Mouse (Mus musculus): ENCODE data around the gene Rbm15b. TPM values are rescaled to one million over a fixed set of nuclear protein-coding genes. Genes with fewer than 3 reads are reported as not detected.

Gene Rbm15b
- polyA plus RNA-seq, 1 experiment from 2014 or later = 16.6 TPM

DNA sequence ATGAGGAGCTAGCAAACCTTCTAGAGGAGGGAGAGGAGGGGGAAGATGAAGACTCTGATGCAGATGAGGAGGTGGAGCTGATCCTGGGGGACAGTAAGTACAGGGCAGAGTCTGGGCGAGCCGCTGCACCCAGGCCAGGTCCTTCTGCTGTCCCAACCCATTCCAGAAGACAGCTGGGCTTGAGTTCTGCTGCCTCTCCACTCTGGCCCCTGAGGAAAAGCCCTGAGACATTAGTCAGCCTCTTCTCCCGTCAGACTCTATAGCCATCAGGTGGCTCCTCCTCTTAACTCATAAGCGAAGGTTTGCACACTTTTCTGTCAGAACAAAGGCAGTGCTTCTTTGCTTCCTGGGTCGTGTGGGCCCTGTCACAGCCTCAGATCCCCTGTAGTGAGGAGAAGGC lies 13.0 kb downstream of the Rbm15b start:
- no peaks in the 10 kb centered on the region for H3K9me3 ChIP-seq (ENCODE audit: control insufficient read depth, low read length)
- H3K4me3 ChIP-seq (replicated peaks; ENCODE audit: low read length) = no peak overlapping the region
- ATAC-seq = no peak
- H3K27me3 ChIP-seq (replicated peaks; ENCODE audit: control insufficient read depth, insufficient read depth, low read length) = no peaks in the 10 kb centered on the region
- no peak overlapping the region for H3K27ac ChIP-seq (ENCODE audit: low read length)
- peaks cover 22% of the 10 kb centered on the region for H3K36me3 ChIP-seq (ENCODE audit: control insufficient read depth, insufficient read depth)
- no peak overlapping the region for H3K4me2 ChIP-seq (ENCODE audit: low read length)
- H3K9ac ChIP-seq (replicated peaks; ENCODE audit: low read depth, low read length) = no peak overlapping the region
- 84% methylated on average over 5 of the region's 5 CpGs for WGBS
- no peaks in the 10 kb centered on the region for H3K4me1 ChIP-seq (replicated peaks; ENCODE audit: control insufficient read depth, insufficient read depth, low read length)

DNA sequence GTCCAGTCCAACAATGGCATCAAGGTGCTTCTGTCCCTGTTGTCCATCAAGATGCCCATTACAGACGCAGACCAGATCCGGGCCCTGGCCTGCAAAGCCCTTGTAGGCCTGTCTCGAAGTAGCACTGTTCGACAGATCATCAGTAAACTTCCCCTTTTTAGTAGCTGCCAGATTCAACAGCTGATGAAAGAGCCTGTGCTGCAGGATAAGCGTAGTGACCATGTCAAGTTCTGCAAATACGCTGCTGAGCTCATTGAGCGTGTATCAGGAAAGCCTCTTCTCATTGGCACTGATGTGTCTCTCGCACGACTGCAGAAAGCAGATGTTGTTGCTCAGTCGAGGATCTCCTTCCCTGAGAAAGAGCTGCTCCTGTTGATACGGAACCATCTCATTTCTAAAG lies 29.2 kb downstream of the Rbm15b start:
- H3K27ac ChIP-seq (ENCODE audit: low read length) = no peak overlapping the region
- no peak overlapping the region for H3K4me2 ChIP-seq (ENCODE audit: low read length)
- 95% methylated on average over 11 of the region's 11 CpGs for WGBS
- no peak for ATAC-seq
- no peak overlapping the region for H3K4me3 ChIP-seq (replicated peaks; ENCODE audit: low read length)
- H3K9ac ChIP-seq (replicated peaks; ENCODE audit: low read depth, low read length) = no peak overlapping the region
- no peaks in the 10 kb centered on the region for H3K4me1 ChIP-seq (replicated peaks; ENCODE audit: control insufficient read depth, insufficient read depth, low read length)
- peaks cover 38% of the 10 kb centered on the region for H3K36me3 ChIP-seq (ENCODE audit: control insufficient read depth, insufficient read depth)
- no peaks in the 10 kb centered on the region for H3K9me3 ChIP-seq (ENCODE audit: control insufficient read depth, low read length)
- no peaks in the 10 kb centered on the region for H3K27me3 ChIP-seq (replicated peaks; ENCODE audit: control insufficient read depth, insufficient read depth, low read length)

GRCm38 (mm10) chr9:106856664-106857063 lies 30.6 kb downstream of the Rbm15b start:
- Histone ChIP-seq H3K36me3 (ENCODE audit: control insufficient read depth, insufficient read depth) (peaks cover 35% of the 10 kb centered on the region), H3K27ac (ENCODE audit: low read length) (no peak overlapping the region), H3K4me2 (ENCODE audit: low read length) (no peak overlapping the region), H3K4me3 (replicated peaks; ENCODE audit: low read length) (no peak overlapping the region), H3K4me1 (replicated peaks; ENCODE audit: control insufficient read depth, insufficient read depth, low read length) (no peaks in the 10 kb centered on the region), H3K9me3 (ENCODE audit: control insufficient read depth, low read length) (no peaks in the 10 kb centered on the region), H3K27me3 (replicated peaks; ENCODE audit: control insufficient read depth, insufficient read depth, low read length) (no peaks in the 10 kb centered on the region), H3K9ac (replicated peaks; ENCODE audit: low read depth, low read length) (no peak overlapping the region)
- no peak for ATAC-seq
- WGBS = 87% methylated on average over 3 of the region's 3 CpGs

GRCm38 (mm10) chr9:106842800-106843199 lies 44.4 kb downstream of the Rbm15b start:
- no peak overlapping the region for H3K9ac ChIP-seq (replicated peaks; ENCODE audit: low read depth, low read length)
- no peak overlapping the region for H3K4me2 ChIP-seq (ENCODE audit: low read length)
- no peak overlapping the region for H3K4me3 ChIP-seq (replicated peaks; ENCODE audit: low read length)
- no peak for ATAC-seq
- no peak overlapping the region for H3K27ac ChIP-seq (ENCODE audit: low read length)
- H3K9me3 ChIP-seq (ENCODE audit: control insufficient read depth, low read length) = no peaks in the 10 kb centered on the region
- H3K36me3 ChIP-seq (ENCODE audit: control insufficient read depth, insufficient read depth) = peaks cover 42% of the 10 kb centered on the region
- H3K27me3 ChIP-seq (replicated peaks; ENCODE audit: control insufficient read depth, insufficient read depth, low read length) = no peaks in the 10 kb centered on the region
- WGBS = 96% methylated on average over 6 of the region's 6 CpGs
- no peaks in the 10 kb centered on the region for H3K4me1 ChIP-seq (replicated peaks; ENCODE audit: control insufficient read depth, insufficient read depth, low read length)

DNA sequence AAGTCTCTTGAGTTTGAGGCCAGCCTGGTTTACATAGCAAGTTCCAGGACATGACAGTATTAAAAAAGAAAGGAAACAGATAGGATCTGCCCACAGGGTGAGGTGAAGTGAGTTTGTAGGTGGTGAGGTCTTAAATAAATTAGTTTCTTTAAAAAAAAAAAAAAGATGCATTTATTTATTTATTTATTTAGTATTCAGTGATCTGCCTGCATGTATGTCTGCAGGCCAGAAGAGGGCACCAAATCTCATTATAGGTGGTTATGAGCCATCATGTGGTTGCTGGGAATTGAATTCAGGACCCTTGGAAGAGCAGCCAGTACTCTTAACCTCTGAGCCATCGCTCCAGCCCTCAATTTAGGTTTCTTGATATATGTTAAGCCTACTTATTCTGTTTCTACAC lies 46.7 kb downstream of the Rbm15b start:
- no peak overlapping the region for H3K4me2 ChIP-seq (ENCODE audit: low read length)
- peaks cover 49% of the 10 kb centered on the region for H3K36me3 ChIP-seq (ENCODE audit: control insufficient read depth, insufficient read depth)
- H3K4me1 ChIP-seq (replicated peaks; ENCODE audit: control insufficient read depth, insufficient read depth, low read length) = no peaks in the 10 kb centered on the region
- no peak overlapping the region for H3K27ac ChIP-seq (ENCODE audit: low read length)
- H3K27me3 ChIP-seq (replicated peaks; ENCODE audit: control insufficient read depth, insufficient read depth, low read length) = no peaks in the 10 kb centered on the region
- no peak overlapping the region for H3K4me3 ChIP-seq (replicated peaks; ENCODE audit: low read length)
- no peak overlapping the region for H3K9ac ChIP-seq (replicated peaks; ENCODE audit: low read depth, low read length)
- no peaks in the 10 kb centered on the region for H3K9me3 ChIP-seq (ENCODE audit: control insufficient read depth, low read length)
- no peak for ATAC-seq
- WGBS = 97% methylated on average over 1 of the region's 1 CpGs

Other genes with a start within 250 kb of the Rbm15b start
- gene Grm2, start 231.3 kb downstream of the Rbm15b start, polyA plus RNA-seq (2015; fragmentation: Nextera tagmentation; extraction: Ambion mirVana) = 10.2 and 14.1 TPM in 2 replicates
- 57.2 and 59.7 TPM in 2 replicates for gene Tex264, start 201.5 kb downstream of the Rbm15b start, polyA plus RNA-seq (2015; fragmentation: Nextera tagmentation; extraction: Ambion mirVana)
- gene Rad54l2, start 98.2 kb downstream of the Rbm15b start, polyA plus RNA-seq (2015; fragmentation: Nextera tagmentation; extraction: Ambion mirVana) = 6.9 and 8.7 TPM in 2 replicates
- gene Dcaf1, start 65.6 kb downstream of the Rbm15b start, polyA plus RNA-seq (2015; fragmentation: Nextera tagmentation; extraction: Ambion mirVana) = 23.9 and 24.9 TPM in 2 replicates
- 201 and 226 TPM in 2 replicates for gene Manf, start 4.6 kb upstream of the Rbm15b start, polyA plus RNA-seq (2015; fragmentation: Nextera tagmentation; extraction: Ambion mirVana)

Data from forebrain, embryonic 16.5 days (tissue).